Mouse (Mus musculus): Measurements from ENCODE around the gene Angel1. TPM values are rescaled to one million over a fixed set of nuclear protein-coding genes. Genes with fewer than 3 reads are reported as not detected.

Gene Angel1
- total and polyA plus RNA-seq, 2 experiments, result 1.1 to 5.2 TPM

DNA sequence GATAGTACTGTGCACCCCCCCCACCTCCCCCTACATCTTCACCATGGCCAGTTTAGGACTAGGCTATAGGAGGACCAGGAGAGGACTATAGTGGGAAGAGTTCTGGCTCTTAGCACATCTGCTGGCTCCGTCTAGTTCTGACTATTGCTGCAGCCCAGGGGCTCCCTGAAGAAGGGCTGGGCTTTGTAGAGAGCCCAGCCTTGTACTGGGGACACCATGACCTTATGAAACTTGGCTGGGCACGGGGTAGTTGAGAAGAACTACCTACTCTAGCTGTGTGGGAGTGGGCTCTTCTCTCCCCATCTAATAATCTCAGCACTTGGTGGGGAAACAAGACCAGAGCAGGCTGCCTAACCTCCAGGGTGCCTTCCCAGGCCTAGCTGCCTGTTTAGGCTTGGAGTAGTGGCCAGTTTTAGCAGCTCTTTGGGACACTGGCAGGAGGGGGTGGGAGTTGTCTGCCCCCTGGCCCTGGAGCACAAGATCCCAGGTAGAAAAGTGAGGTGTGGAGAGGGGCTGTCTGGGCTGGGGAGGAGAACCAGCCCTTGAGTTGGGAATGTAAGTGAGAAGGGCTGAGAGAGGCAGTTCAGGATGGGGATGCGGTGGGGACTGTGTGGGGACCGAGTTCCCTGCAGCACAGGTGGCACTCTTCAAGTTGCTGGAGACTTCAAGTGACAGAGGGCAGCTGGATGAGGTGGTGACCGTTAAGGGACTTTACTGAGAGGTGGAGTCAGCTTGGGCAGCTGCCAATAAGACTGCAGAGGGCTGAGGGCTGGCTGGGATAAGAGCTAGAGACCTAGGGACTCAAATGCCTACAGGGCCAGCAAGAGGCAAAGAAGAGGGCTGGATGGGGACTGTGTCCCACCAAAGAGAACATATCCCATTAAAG, 33.5 kb downstream of the Angel1 start:
- Histone ChIP-seq H3K27me3 (ENCODE audit: control insufficient read depth, insufficient read depth, low read length) (no peaks in the 10 kb centered on the region), H3K9ac (ENCODE audit: low read depth, low read length) (no peak overlapping the region), H3K4me1 (ENCODE audit: control insufficient read depth, insufficient read depth, low read length) (no peaks in the 10 kb centered on the region), H3K4me3 (ENCODE audit: insufficient read depth, low read depth, low read length) (no peak overlapping the region), H3K27ac (replicated peaks; ENCODE audit: insufficient read depth, low read depth, low read length) (no peak overlapping the region), H3K79me2 (ENCODE audit: control insufficient read depth, insufficient read depth, low read length) (no peaks in the 10 kb centered on the region), H3K36me3 (ENCODE audit: control insufficient read depth, insufficient read depth, low read length) (no peaks in the 10 kb centered on the region)
- TF ChIP-seq POLR2A (IDR thresholded peaks at IDR 0.05; ENCODE audit: extremely low read depth, insufficient read depth, low read length) (no peak), CTCF (IDR thresholded peaks at IDR 0.05; ENCODE audit: low read depth, low read length) (no peak)
- 66% methylated on average over 5 of the region's 5 CpGs for WGBS
- DNase-seq (ENCODE audit: extremely low read depth, low read depth, low spot score), result no peak

DNA sequence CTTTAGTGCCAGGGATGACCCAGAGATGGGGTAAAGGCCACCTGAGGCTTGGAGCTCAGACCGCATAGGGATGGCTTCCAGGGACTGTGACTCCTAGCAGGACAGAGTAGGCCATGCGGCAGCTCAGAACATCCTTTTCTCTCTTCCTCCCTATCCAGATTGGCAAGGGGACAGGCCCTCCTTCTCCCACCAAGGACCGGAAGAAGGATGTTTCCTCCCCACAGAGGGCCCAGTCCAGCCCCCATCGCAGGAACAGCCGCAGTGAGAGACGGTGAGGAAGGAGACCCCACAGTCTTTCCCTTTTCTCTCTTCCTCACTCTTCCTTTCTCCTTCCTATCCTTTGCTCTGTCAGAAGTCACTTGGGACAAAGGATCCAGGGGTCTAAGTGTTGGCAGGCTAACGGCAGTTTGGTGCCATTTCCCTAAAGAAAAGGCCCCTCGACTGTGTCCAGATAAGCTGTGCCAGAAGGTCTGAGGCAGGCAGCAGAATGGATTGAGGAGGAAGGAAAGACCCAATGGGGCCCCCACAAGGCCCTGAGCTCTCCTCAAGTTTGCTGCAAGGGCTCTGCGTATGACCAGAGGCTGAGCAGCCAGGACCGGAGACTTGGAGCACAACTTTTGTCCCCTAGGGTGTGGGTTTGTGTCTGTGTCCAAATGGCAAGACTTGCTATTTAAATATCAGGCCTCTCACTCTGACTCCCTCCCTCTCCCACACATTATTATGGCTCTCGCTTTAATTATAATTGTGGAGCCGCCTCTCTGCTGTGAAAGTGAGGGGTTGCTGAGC, 35.4 kb downstream of the Angel1 start:
- TF ChIP-seq POLR2A (IDR thresholded peaks at IDR 0.05; ENCODE audit: extremely low read depth, insufficient read depth, low read length), result no peak
- TF ChIP-seq CTCF (IDR thresholded peaks at IDR 0.05; ENCODE audit: low read depth, low read length), result no peak
- no peaks in the 10 kb centered on the region for H3K79me2 ChIP-seq (ENCODE audit: control insufficient read depth, insufficient read depth, low read length)
- H3K27ac ChIP-seq (replicated peaks; ENCODE audit: insufficient read depth, low read depth, low read length), result peak overlapping the region; percentile 13; the same call in 1 of the 2 replicates
- no peaks in the 10 kb centered on the region; the same call in 1 of the 2 replicates for H3K4me1 ChIP-seq (ENCODE audit: control insufficient read depth, insufficient read depth, low read length)
- H3K27me3 ChIP-seq (ENCODE audit: control insufficient read depth, insufficient read depth, low read length), result no peaks in the 10 kb centered on the region
- no peak overlapping the region for H3K4me3 ChIP-seq (ENCODE audit: insufficient read depth, low read depth, low read length)
- no peaks in the 10 kb centered on the region for H3K36me3 ChIP-seq (ENCODE audit: control insufficient read depth, insufficient read depth, low read length)
- 72% methylated on average over 11 of the region's 12 CpGs for WGBS
- no peak overlapping the region for H3K9ac ChIP-seq (ENCODE audit: low read depth, low read length)
- DNase-seq (ENCODE audit: extremely low read depth, low read depth, low spot score), result no peak

DNA sequence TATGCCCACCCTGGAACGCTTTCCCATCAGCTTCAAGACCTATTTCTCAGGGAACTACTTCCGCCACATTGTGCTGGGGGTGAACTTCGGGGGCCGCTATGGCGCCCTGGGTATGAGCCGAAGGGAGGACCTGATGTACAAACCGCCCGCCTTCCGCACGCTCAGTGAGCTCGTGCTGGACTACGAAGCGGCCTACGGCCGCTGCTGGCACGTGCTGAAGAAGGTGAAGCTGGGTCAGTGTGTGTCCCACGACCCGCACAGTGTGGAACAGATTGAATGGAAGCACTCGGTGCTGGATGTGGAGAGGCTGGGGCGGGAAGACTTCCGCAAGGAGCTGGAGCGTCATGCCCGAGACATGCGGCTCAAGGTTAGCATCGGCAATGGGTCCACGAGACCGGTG, 37.3 kb downstream of the Angel1 start:
- Histone ChIP-seq H3K9ac (ENCODE audit: low read depth, low read length) (no peak overlapping the region), H3K36me3 (ENCODE audit: control insufficient read depth, insufficient read depth, low read length) (no peaks in the 10 kb centered on the region), H3K27ac (replicated peaks; ENCODE audit: insufficient read depth, low read depth, low read length) (no peak overlapping the region), H3K4me3 (ENCODE audit: insufficient read depth, low read depth, low read length) (no peak overlapping the region), H3K79me2 (ENCODE audit: control insufficient read depth, insufficient read depth, low read length) (no peaks in the 10 kb centered on the region), H3K4me1 (ENCODE audit: control insufficient read depth, insufficient read depth, low read length) (no peaks in the 10 kb centered on the region; the same call in 1 of the 2 replicates), H3K27me3 (ENCODE audit: control insufficient read depth, insufficient read depth, low read length) (no peaks in the 10 kb centered on the region)
- TF ChIP-seq CTCF (IDR thresholded peaks at IDR 0.05; ENCODE audit: low read depth, low read length) (no peak), POLR2A (IDR thresholded peaks at IDR 0.05; ENCODE audit: extremely low read depth, insufficient read depth, low read length) (no peak)
- 96% methylated on average over 27 of the region's 27 CpGs for WGBS
- no peak for DNase-seq (ENCODE audit: extremely low read depth, low read depth, low spot score)

DNA sequence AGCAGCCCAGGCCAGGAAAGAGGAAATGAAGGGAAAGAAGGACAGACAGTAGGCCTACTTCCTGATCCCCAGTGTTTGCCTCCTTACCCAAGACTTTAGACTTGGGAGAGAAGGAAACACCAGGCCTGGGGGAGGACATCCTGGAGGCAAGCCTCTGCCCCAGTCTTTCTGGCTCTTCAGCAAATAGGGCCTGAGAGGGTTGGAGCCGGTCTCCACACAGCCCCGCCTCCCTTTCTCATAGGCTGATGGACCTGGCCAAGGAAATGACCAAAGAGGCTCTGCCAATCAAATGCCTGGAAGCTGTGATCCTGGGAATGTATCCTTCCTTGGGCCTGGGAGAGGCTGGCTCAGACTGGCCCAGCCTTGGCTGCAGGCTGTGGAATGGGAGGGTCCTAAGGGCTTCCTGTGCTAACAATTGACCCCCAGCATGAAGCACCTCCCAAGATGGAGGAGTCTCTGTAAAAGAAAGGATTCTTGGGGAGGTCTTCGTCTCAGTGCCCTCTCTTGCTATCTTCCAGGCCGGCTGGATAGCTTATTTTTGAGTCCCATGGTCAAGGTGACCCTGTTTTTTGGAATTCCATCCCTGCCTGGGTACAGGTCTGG, 38.2 kb downstream of the Angel1 start:
- WGBS, result 79% methylated on average over 4 of the region's 4 CpGs
- Histone ChIP-seq H3K79me2 (ENCODE audit: control insufficient read depth, insufficient read depth, low read length) (no peaks in the 10 kb centered on the region), H3K4me1 (ENCODE audit: control insufficient read depth, insufficient read depth, low read length) (no peaks in the 10 kb centered on the region; the same call in 1 of the 2 replicates), H3K27ac (replicated peaks; ENCODE audit: insufficient read depth, low read depth, low read length) (no peak overlapping the region; the same call in 1 of the 2 replicates), H3K9ac (ENCODE audit: low read depth, low read length) (no peak overlapping the region), H3K27me3 (ENCODE audit: control insufficient read depth, insufficient read depth, low read length) (no peaks in the 10 kb centered on the region), H3K4me3 (ENCODE audit: insufficient read depth, low read depth, low read length) (no peak overlapping the region), H3K36me3 (ENCODE audit: control insufficient read depth, insufficient read depth, low read length) (no peaks in the 10 kb centered on the region)
- DNase-seq (ENCODE audit: extremely low read depth, low read depth, low spot score), result no peak
- TF ChIP-seq CTCF (IDR thresholded peaks at IDR 0.05; ENCODE audit: low read depth, low read length) (no peak), POLR2A (IDR thresholded peaks at IDR 0.05; ENCODE audit: extremely low read depth, insufficient read depth, low read length) (no peak)

DNA sequence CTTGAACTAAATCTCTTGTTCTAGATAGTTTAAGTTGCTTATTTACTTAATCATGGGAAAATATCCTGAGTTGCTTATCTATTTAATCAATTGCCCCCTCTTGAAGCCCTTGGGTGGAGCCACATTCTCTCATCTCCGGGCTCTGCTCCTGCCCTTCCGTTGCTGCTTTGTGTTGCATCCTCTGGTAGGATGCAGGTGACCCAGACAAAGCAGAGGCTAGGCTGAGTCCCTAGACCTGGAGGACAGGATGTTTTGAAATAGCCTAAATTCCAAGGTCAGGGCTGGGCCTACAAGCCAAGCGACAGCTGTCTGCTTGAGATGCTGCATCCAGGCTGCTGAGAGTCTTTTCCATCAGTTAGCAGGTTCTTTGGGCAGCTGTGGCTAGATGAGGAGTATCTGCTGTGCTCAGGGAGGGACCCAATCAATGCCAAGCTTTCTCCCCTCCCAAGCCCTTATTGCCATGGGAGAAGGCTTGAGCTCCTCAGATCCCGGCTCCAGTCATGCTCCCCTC, 38.8 kb downstream of the Angel1 start:
- no peak overlapping the region for H3K9ac ChIP-seq (ENCODE audit: low read depth, low read length)
- WGBS, result 65% methylated on average over 4 of the region's 4 CpGs
- H3K79me2 ChIP-seq (ENCODE audit: control insufficient read depth, insufficient read depth, low read length), result no peaks in the 10 kb centered on the region
- no peaks in the 10 kb centered on the region; the same call in 1 of the 2 replicates for H3K4me1 ChIP-seq (ENCODE audit: control insufficient read depth, insufficient read depth, low read length)
- no peaks in the 10 kb centered on the region for H3K27me3 ChIP-seq (ENCODE audit: control insufficient read depth, insufficient read depth, low read length)
- no peak overlapping the region; the same call in 1 of the 2 replicates for H3K27ac ChIP-seq (replicated peaks; ENCODE audit: insufficient read depth, low read depth, low read length)
- TF ChIP-seq POLR2A (IDR thresholded peaks at IDR 0.05; ENCODE audit: extremely low read depth, insufficient read depth, low read length) (no peak), CTCF (IDR thresholded peaks at IDR 0.05; ENCODE audit: low read depth, low read length) (no peak)
- DNase-seq (ENCODE audit: extremely low read depth, low read depth, low spot score), result no peak
- no peaks in the 10 kb centered on the region for H3K36me3 ChIP-seq (ENCODE audit: control insufficient read depth, insufficient read depth, low read length)
- no peak overlapping the region for H3K4me3 ChIP-seq (ENCODE audit: insufficient read depth, low read depth, low read length)

Data from liver, adult 2 months (tissue).